Mouse (Mus musculus) intestine, embryonic 16.5 days (tissue): ENCODE measurements at regions not wholly inside any gene's neighbourhood (a gene's known extent, or its start where the extent isn't known, plus 50 kb on each side); places are given as distances from the start of the nearest gene placed in this dataset.

Source experiments
- ATAC-seq: fragments of 200-750 bp; cut with Nextera tagmentation; 2 replicates; pipeline ENCODE4 v1.8.0; 2017; ENCODE audit warnings: moderate TSS enrichment, moderate library complexity
- H3K27ac ChIP-seq: fragments of 300-500 bp; sonication (generic); 2 replicates; pipeline ENCODE4 v1.5.1; 2014; ENCODE audit warnings: mild to moderate bottlenecking, low read length
- H3K27me3 ChIP-seq: fragments of 300-500 bp; sonication (generic); replicated peaks from 2 replicates; pipeline ENCODE4 v1.6.1; 2014; ENCODE audit warnings: low read length, control low read depth, mixed read lengths; ENCODE audit not compliant: control insufficient read depth, insufficient read depth
- H3K36me3 ChIP-seq: fragments of 300-500 bp; sonication (generic); 2 replicates; pipeline ENCODE4 v1.6.1; 2014; ENCODE audit warnings: low read length, control low read depth; ENCODE audit not compliant: control insufficient read depth, insufficient read depth
- H3K4me1 ChIP-seq: fragments of 300-500 bp; sonication (generic); 2 replicates; pipeline ENCODE4 v1.6.1; 2014; ENCODE audit warnings: low read length, control low read depth, mixed read lengths; ENCODE audit not compliant: control insufficient read depth, insufficient read depth
- H3K4me2 ChIP-seq: fragments of 300-500 bp; sonication (generic); 2 replicates; pipeline ENCODE4 v1.6.1; 2014; ENCODE audit warnings: low read depth, low read length, control low read depth
- H3K4me3 ChIP-seq: fragments of 300-500 bp; sonication (generic); 2 replicates; pipeline ENCODE4 v1.5.1; 2014; ENCODE audit warnings: mild to moderate bottlenecking, low read length
- H3K9ac ChIP-seq: fragments of 300-500 bp; sonication (generic); 2 replicates; pipeline ENCODE4 v1.6.1; 2014; ENCODE audit warnings: low read depth, low read length
- H3K9me3 ChIP-seq: fragments of 300-500 bp; sonication (generic); 2 replicates; pipeline ENCODE4 v1.6.1; 2016; ENCODE audit warnings: low read length, control low read depth; ENCODE audit not compliant: control insufficient read depth
- WGBS: fragments of 180-500 bp; shearing (Covaris S2); extraction: QIAGEN DNeasy Blood & Tissue Kit; methylation state at CpG from one replicate; pipeline ENCODE4 v1.1.7; 2014; 5-methylcytosine and 5-hydroxymethylcytosine counted together

DNA sequence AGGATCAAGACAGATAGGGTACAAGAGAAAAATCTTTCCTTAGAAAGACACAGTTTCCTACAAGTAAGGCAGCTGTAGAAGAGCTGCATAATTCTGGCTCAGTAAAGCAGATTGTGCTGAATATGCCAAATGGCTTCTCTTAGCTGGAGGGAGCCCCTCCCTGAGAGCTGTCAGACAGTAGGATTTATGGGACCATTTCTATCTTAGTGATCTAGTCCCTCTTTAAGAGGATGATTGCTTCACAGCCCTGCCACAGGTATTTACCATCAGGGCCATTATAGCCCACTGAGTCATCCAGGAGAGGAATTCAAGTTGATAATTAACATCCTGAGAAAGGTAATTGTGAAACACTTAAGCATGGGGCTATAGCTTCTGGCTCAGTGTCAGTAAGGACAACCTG, 101.5 kb upstream of the Cypt1 start:
- no peaks in the 10 kb centered on the region for H3K36me3 ChIP-seq
- peak; percentile 100 for ATAC-seq
- H3K9me3 ChIP-seq = no peaks in the 10 kb centered on the region
- no peak overlapping the region for H3K9ac ChIP-seq
- no peak overlapping the region for H3K27ac ChIP-seq
- H3K4me3 ChIP-seq = no peak overlapping the region
- H3K27me3 ChIP-seq = no peaks in the 10 kb centered on the region
- H3K4me1 ChIP-seq = no peaks in the 10 kb centered on the region
- H3K4me2 ChIP-seq = no peak overlapping the region

DNA sequence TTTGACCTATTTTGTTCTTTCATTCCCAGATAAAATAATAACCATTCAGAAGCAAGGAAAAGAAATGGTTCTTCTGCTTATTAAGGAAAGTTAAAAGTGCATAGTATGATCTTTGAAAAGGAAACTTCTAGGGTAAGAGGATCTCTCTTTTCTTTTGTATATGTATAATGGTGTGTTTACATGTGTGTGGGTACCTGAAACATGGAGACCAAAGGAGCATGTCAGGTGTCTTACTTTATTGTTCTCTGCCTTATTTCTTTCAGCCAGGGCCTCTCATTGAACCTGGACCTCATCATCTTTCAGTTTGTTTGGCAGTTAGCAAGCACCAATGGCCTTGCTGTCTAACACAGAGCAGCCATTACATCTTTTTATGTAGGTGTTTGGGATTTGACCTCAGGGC, 101.0 kb upstream of the Cypt1 start:
- Histone ChIP-seq H3K4me2 (no peak overlapping the region), H3K4me3 (no peak overlapping the region), H3K9ac (no peak overlapping the region), H3K4me1 (no peaks in the 10 kb centered on the region), H3K9me3 (no peaks in the 10 kb centered on the region), H3K36me3 (no peaks in the 10 kb centered on the region), H3K27me3 (no peaks in the 10 kb centered on the region), H3K27ac (no peak overlapping the region)
- ATAC-seq = peak; percentile 57

DNA sequence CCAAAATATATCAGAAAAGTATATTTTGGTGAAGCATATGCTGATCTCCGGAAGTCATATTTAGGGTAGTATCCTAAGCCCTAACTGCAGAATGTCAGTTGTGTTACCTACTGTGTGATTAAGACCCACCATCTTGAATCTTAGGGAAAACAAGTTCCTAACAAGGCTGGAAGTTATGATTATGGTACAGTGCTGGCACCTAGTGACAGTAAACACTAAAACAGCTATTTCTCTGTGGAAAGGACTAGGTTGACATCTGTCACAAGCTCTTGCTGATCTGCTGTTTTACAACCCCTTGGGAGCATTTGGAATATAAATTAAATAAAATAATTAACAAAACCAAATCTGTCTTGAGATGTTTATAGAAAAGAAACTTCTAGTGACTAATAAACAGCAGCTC, 84.6 kb upstream of the Cypt1 start:
- WGBS = 94% methylated on average over 1 of the region's 1 CpGs

DNA sequence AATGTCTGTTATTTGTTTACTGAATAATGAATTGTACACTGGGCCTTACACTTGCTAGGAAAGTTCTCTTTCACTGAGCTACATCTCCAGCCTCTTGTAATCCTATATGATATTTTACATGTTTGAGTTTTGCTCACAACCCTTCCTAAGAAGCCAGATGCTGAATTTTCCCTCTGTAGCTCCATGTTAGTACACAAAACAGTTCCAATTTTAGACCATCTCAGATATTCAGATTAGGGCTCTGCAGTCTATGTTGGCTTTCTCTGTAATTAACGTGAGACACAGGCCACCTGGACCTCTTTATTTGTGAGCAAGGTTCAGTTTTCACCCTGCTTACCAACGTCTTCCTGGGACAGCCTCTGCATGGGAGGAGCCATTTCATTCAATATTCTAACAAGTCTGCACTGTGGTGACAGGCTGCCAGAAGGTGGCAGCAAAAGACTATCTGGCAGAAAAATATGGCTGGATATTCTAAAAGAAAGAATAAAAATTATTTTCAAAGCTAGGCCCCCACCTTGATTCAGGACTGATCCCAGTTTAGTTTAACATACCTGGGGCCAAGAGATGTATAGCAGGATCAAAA, 72.1 kb upstream of the Cypt1 start:
- no peaks in the 10 kb centered on the region for H3K27me3 ChIP-seq
- WGBS = 5% methylated on average over 2 of the region's 2 CpGs
- no peaks in the 10 kb centered on the region for H3K9me3 ChIP-seq
- no peak overlapping the region for H3K27ac ChIP-seq
- H3K4me1 ChIP-seq = no peaks in the 10 kb centered on the region
- H3K9ac ChIP-seq = no peak overlapping the region
- ATAC-seq = peak; percentile 87
- H3K4me3 ChIP-seq = no peak overlapping the region
- H3K36me3 ChIP-seq = no peaks in the 10 kb centered on the region
- H3K4me2 ChIP-seq = no peak overlapping the region

More for the DNA sequence above, 84.6 kb upstream of the Cypt1 start:
- no peak overlapping the region for H3K27ac ChIP-seq
- no peaks in the 10 kb centered on the region for H3K27me3 ChIP-seq
- no peak for ATAC-seq
- H3K36me3 ChIP-seq = no peaks in the 10 kb centered on the region
- no peak overlapping the region for H3K4me2 ChIP-seq
- no peak overlapping the region for H3K9ac ChIP-seq
- H3K9me3 ChIP-seq = no peaks in the 10 kb centered on the region
- no peaks in the 10 kb centered on the region for H3K4me1 ChIP-seq
- no peak overlapping the region for H3K4me3 ChIP-seq
